Mouse (Mus musculus) gastrocnemius, adult 2 months (tissue): ENCODE data around the gene Prune2. TPM values are rescaled to one million over a fixed set of nuclear protein-coding genes. Genes with fewer than 3 reads are reported as not detected.

Experiments used
- DNase-seq: peaks from one replicate; pipeline ENCODE4 v3.0.0; 2022
- H3K27ac ChIP-seq: fragments of 200-600 bp; 2 replicates; pipeline ENCODE4 v1.8.1; 2022; ENCODE audit warnings: mild to moderate bottlenecking
- H3K4me3 ChIP-seq: fragments of 200-600 bp; 2 replicates; pipeline ENCODE4 v1.8.1; 2022; ENCODE audit warnings: mild to moderate bottlenecking, moderate library complexity
- CTCF ChIP-seq: fragments of 200-600 bp; IDR thresholded peaks from 2 replicates; pipeline ENCODE4 v1.8.1; 2022; ENCODE audit warnings: antibody characterized with exemption, mild to moderate bottlenecking, moderate library complexity
- intact Hi-C: fragments of 180-260 bp; cut with DNase I; formaldehyde crosslinking; loops from one replicate; pipeline ENCODE4 v1.15.1; 2025
- long read RNA-seq, 2 experiments: library from polyadenylated mRNA; stranded (forward); transcript quantifications; one replicate each; pipeline ENCODE4 v2.0.0; 2021
- total RNA-seq, 2 experiments: library from RNA; stranded (reverse); gene quantifications; 2 replicates each; pipeline ENCODE4 v1.2.3; 2021

Gene Prune2
- 1 to 10 TPM; 5.9 to 9.6 TPM for total RNA-seq
- long read RNA-seq, experiment 1 = 0 reads
- long read RNA-seq, experiment 2, partial matches to known transcripts = 0 of 1 reads
- long read RNA-seq, experiment 2, other reads (novel, unspliced or antisense) = 1 of 1 reads

GRCm38 (mm10) chr19:16955613-16956271 lies at the start of gene Prune2:
Prune2 (plus strand) TSS chr19:16956118.
- peak within 1 kb of the TSS; percentile 68 for H3K4me3 ChIP-seq
- intact Hi-C loops = loop anchor here (5.0 kb wide), 1 partner anchor 42 kb away; no protein-coding TSS in a partner anchor
- H3K27ac ChIP-seq = peak within 1 kb of the TSS; percentile 41; the same call in 1 of the 2 replicates
- no peak for TF ChIP-seq CTCF
- DNase-seq = peak; percentile 76

- intact Hi-C loops = no loop called here
- Histone ChIP-seq H3K4me3 (no peak overlapping the region), H3K27ac (no peak overlapping the region)
- TF ChIP-seq CTCF = no peak
- DNase-seq = no peak
Measured at GRCm38 (mm10) chr19:16911507-16911906, 44.4 kb upstream of the Prune2 start.

GRCm38 (mm10) chr19:16924516-16924915 lies 31.4 kb upstream of the Prune2 start:
- no peak for TF ChIP-seq CTCF
- Histone ChIP-seq H3K27ac (no peak overlapping the region), H3K4me3 (no peak overlapping the region)
- no peak for DNase-seq
- intact Hi-C loops = no loop called here

GRCm38 (mm10) chr19:16934664-16935063 lies 21.3 kb upstream of the Prune2 start:
- Histone ChIP-seq H3K27ac (no peak overlapping the region), H3K4me3 (no peak overlapping the region)
- intact Hi-C loops = no loop called here
- TF ChIP-seq CTCF = no peak
- no peak for DNase-seq

GRCm38 (mm10) chr19:16948794-16949313 lies 7.1 kb upstream of the Prune2 start:
- H3K27ac ChIP-seq = no peak overlapping the region
- H3K4me3 ChIP-seq = no peak overlapping the region
- no peak for DNase-seq
- intact Hi-C loops = no loop called here
- TF ChIP-seq CTCF = no peak

GRCm38 (mm10) chr19:16949341-16949740 lies 6.6 kb upstream of the Prune2 start:
- no peak for DNase-seq
- intact Hi-C loops = no loop called here
- no peak for TF ChIP-seq CTCF
- no peak overlapping the region for H3K27ac ChIP-seq
- no peak overlapping the region for H3K4me3 ChIP-seq

GRCm38 (mm10) chr19:16950051-16950450 lies 5.9 kb upstream of the Prune2 start:
- no peak for DNase-seq
- no peak overlapping the region for H3K27ac ChIP-seq
- intact Hi-C loops = no loop called here

GRCm38 (mm10) chr19:16950664-16951363 lies 5.1 kb upstream of the Prune2 start:
- no peak for TF ChIP-seq CTCF
- H3K4me3 ChIP-seq = no peak overlapping the region
- no peak for DNase-seq
- no peak overlapping the region for H3K27ac ChIP-seq
- intact Hi-C loops = no loop called here

More at GRCm38 (mm10) chr19:16950051-16950450, 5.9 kb upstream of the Prune2 start:
- no peak for TF ChIP-seq CTCF
- no peak overlapping the region for H3K4me3 ChIP-seq

GRCm38 (mm10) chr19:16954736-16955135 lies 1.2 kb upstream of the Prune2 start:
- intact Hi-C loops = loop anchor here (5.0 kb wide), 1 partner anchor 43 kb away; no protein-coding TSS in a partner anchor
- H3K4me3 ChIP-seq = no peak overlapping the region
- DNase-seq = no peak
- no peak for TF ChIP-seq CTCF
- no peak overlapping the region for H3K27ac ChIP-seq

GRCm38 (mm10) chr19:16955231-16955612 lies 696 bp upstream of the Prune2 start:
- intact Hi-C loops = loop anchor here (5.0 kb wide), 1 partner anchor 42 kb away; no protein-coding TSS in a partner anchor
- no peak for DNase-seq
- Histone ChIP-seq H3K4me3 (peak overlapping the region; percentile 68), H3K27ac (no peak overlapping the region)
- no peak for TF ChIP-seq CTCF

GRCm38 (mm10) chr19:16956319-16956718 lies 401 bp downstream of the Prune2 start:
- peak overlapping the region; percentile 68 for H3K4me3 ChIP-seq
- no peak overlapping the region for H3K27ac ChIP-seq
- DNase-seq = no peak
- no peak for TF ChIP-seq CTCF
- intact Hi-C loops = loop anchor here (5.0 kb wide), 1 partner anchor 41 kb away; no protein-coding TSS in a partner anchor

- no peak overlapping the region for H3K4me3 ChIP-seq
- H3K27ac ChIP-seq = no peak overlapping the region
- intact Hi-C loops = loop anchor here (5.0 kb wide), 1 partner anchor 38 kb away; no protein-coding TSS in a partner anchor
- no peak for DNase-seq
- TF ChIP-seq CTCF = no peak
Measured at GRCm38 (mm10) chr19:16959051-16959450, 3.1 kb downstream of the Prune2 start.

- TF ChIP-seq CTCF = no peak
- H3K27ac ChIP-seq = no peak overlapping the region
- no peak overlapping the region for H3K4me3 ChIP-seq
- peak; percentile 26 for DNase-seq
- intact Hi-C loops = loop anchor here (5.0 kb wide), 1 partner anchor 38 kb away; no protein-coding TSS in a partner anchor
Measured at GRCm38 (mm10) chr19:16959551-16959950, 3.6 kb downstream of the Prune2 start.
